Mouse (Mus musculus): ENCODE data around the gene Olfr1101.

The Olfr1101 gene

DNA sequence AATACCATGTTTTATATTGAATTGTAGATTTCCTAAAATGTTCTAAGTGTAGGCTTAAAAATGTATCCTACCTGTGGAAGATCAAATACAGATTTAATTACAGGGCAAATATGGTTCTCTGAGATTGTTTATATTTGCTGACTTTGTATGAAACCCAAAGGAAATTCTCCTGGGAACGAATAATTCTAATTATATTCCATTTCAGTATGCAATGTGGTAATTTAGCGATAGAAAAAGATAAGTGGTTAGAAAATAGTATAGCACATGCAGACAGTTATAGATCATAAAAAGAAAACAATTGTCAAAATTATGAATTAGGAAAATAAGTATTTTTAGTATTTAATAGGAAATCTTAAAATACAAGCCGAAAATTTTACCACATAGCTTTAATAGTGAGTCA lies at the start of gene Olfr1101:
TSS of gene Olfr1101 (minus strand) at position 101 of the 400 bp plus-strand sequence.
- DNase-seq (ENCODE audit: low spot score in 2 of 2): no peak

DNA sequence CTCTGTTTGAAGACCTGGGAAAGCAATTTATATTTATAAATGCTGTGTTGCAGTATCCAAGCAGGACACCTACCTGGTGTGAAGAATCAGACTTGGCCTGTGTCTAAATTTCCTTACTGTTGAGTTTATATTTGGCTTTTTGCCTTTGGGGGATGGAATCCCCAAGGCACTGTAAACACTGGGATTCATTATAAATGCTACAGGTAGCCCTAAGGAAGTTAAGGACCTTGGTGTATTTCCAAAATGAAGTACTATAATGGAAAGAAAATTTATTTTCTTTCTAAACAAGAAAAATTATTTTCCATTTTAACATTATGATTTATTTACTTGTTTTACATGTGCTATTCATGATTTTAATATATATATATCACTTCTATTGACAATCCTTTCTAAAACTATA lies 45.4 kb upstream of the Olfr1101 start, which contains the start of gene Olfr1105:
TSS of gene Olfr1105 (minus strand) at position 101 of the 400 bp plus-strand sequence.
- no peak for DNase-seq (ENCODE audit: low spot score in 2 of 2)

DNA sequence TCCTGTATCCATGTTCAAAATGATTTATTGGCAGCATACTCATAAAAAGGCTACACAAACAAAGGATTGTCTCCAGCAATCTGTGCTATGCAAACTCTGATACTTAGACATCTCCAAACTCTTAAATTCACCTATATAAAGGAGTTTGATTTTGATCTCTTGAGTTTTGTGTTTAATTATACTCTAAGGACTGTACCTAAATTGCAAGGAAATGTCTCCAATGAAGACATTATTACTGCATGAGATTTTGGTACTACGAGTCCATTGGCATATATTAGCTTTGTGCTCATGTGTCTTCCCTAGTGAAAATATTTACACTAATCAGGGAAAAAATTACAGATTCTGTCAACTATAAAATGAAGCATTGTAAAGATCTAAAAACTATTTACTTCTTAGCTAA lies 36.0 kb upstream of the Olfr1101 start, which contains the start of gene Olfr1104:
TSS of gene Olfr1104 (minus strand) at position 101 of the 400 bp plus-strand sequence.
- no peak for DNase-seq (ENCODE audit: low spot score in 2 of 2)

DNA sequence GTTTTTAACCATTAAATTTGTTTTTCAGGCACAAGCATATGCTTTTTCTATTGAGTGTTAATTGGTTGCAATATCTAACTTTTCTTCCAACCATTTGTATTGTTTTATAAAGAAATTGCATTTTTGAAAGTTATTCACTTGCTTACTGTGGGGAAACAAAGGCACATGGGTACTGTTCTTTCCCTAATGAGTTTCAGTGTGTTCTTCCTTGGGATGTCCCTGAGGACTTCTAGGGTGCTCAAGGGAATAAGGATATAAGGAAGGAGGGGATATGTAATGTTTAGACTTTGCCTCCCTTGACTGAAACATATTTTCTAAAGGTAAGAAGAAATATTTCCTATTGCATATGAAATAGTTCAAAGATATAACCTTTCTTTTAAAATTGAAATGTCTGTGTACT lies 7.1 kb upstream of the Olfr1101 start, which contains the start of gene Olfr1102:
TSS of gene Olfr1102 (plus strand) at position 301 of the 400 bp plus-strand sequence.
- no peak for DNase-seq (ENCODE audit: low spot score in 2 of 2)

DNA sequence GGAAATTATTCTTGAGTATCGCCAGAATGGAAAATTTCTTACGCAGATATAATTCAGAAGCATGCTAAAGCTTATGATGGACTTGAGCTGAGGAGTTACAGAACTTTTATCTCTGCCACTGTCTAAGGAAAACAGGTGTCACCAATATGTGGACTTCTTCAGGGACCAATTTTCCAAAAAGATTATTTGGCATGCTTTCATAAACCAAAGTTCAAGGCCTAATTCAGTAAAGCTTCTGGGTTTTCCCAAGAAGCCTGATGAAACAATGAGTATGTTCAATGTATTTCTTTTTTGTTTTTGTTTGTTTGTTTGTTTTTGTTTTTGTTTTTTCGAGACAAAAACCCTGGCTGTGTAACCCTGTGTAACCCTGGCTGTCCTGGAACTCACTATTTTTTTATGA lies 11.2 kb downstream of the Olfr1101 start, which contains the start of gene Olfr1100:
TSS of gene Olfr1100 (minus strand) at position 101 of the 400 bp plus-strand sequence.
- DNase-seq (ENCODE audit: low spot score in 2 of 2): no peak

DNA sequence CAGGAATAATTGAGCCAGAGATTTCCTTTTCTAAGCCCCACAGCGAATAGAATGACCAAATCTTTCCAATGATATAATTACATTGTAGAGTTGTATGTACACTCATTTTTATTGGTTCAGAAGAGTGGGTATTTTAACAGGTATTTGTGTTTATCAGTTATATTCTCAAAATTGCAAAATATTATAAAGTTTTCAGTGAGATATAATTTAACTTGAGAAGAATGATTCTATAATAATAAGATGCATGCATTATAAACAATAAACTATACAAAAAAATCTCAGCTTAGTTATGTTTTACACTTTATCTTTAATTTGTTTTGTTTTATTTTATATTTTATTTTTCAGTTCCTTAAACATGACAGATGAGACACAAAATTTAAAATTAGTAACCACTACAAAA lies 30.4 kb downstream of the Olfr1101 start, which contains the start of gene Olfr1099:
TSS of gene Olfr1099 (minus strand) at position 101 of the 400 bp plus-strand sequence.
- no peak for DNase-seq (ENCODE audit: low spot score in 2 of 2)
